Mouse (Mus musculus) myocyte (in vitro differentiated cells): ENCODE data around the gene Ehmt2. TPM values are rescaled to one million over a fixed set of nuclear protein-coding genes. Genes with fewer than 3 reads are reported as not detected.
A peak's percentile ranks its signal among the peaks of the same experiment; 100 is the strongest.

Experiments
- H3K27me3 ChIP-seq: one replicate; pipeline ENCODE4 v1.6.1; 2011; ENCODE audit not compliant: control insufficient read depth, insufficient read depth, insufficient read length
- H3K36me3 ChIP-seq: one replicate; pipeline ENCODE4 v1.6.1; 2011; ENCODE audit not compliant: control insufficient read depth, insufficient read depth
- H3K4me2 ChIP-seq: one replicate; pipeline ENCODE4 v1.6.1; 2011; ENCODE audit warnings: low read depth, control low read depth
- H3K4me3 ChIP-seq: one replicate; pipeline ENCODE4 v1.5.1; 2011; ENCODE audit warnings: mild to moderate bottlenecking, control low read depth, moderate library complexity
- H3K79me2 ChIP-seq: one replicate; pipeline ENCODE4 v1.6.1; 2011; ENCODE audit not compliant: control insufficient read depth, insufficient read depth
- H3ac ChIP-seq: one replicate; pipeline ENCODE4 v1.6.1; 2011; ENCODE audit not compliant: control insufficient read depth, insufficient read length
- CEBPB ChIP-seq: IDR thresholded peaks from 2 replicates; pipeline ENCODE4 v1.6.1; 2011; ENCODE audit warnings: mild to moderate bottlenecking, moderate library complexity; ENCODE audit not compliant: poor library complexity, insufficient read depth, severe bottlenecking
- E2F4 ChIP-seq: IDR thresholded peaks from one replicate; pipeline ENCODE4 v1.6.1; 2011; ENCODE audit warnings: mild to moderate bottlenecking, control low read depth, moderate library complexity; ENCODE audit not compliant: insufficient read depth
- MAX ChIP-seq: IDR thresholded peaks from one replicate; pipeline ENCODE4 v1.6.1; 2011; ENCODE audit warnings: low read depth, mild to moderate bottlenecking, control low read depth
- MYOD1 ChIP-seq, 3 experiments: IDR thresholded peaks; one replicate each; pipeline ENCODE4 v1.6.1; 2011; ENCODE audit warnings: control low read depth in 2 of 3, low read depth in 2 of 3, mild to moderate bottlenecking in 2 of 3, moderate library complexity in 1 of 3; ENCODE audit not compliant: insufficient read length in 2 of 3, control insufficient read depth in 1 of 3
- MYOG ChIP-seq, 3 experiments: IDR thresholded peaks; one replicate each; pipeline ENCODE4 v1.6.1; 2011; ENCODE audit warnings: control low read depth in 2 of 3, low read depth in 2 of 3, mild to moderate bottlenecking in 2 of 3; ENCODE audit not compliant: insufficient read length in 2 of 3, control insufficient read depth in 1 of 3, insufficient read depth in 1 of 3
- POLR2A ChIP-seq: IDR thresholded peaks from one replicate; pipeline ENCODE4 v1.6.1; 2011; ENCODE audit warnings: low read depth, mild to moderate bottlenecking, control low read depth, moderate library complexity; ENCODE audit not compliant: insufficient read length
- POLR2AphosphoS2 ChIP-seq: IDR thresholded peaks from one replicate; pipeline ENCODE4 v1.6.1; 2011; ENCODE audit warnings: low read depth, control low read depth; ENCODE audit not compliant: insufficient read length
- REST ChIP-seq: IDR thresholded peaks from one replicate; pipeline ENCODE4 v1.6.1; 2011; ENCODE audit warnings: mild to moderate bottlenecking, control low read depth, moderate library complexity; ENCODE audit not compliant: insufficient read depth, insufficient read length
- SRF ChIP-seq: IDR thresholded peaks from one replicate; pipeline ENCODE4 v1.6.1; 2011; ENCODE audit warnings: low read depth; ENCODE audit not compliant: control insufficient read depth, insufficient read length
- TCF12 ChIP-seq: IDR thresholded peaks from one replicate; pipeline ENCODE4 v1.6.1; 2011; ENCODE audit warnings: mild to moderate bottlenecking, control low read depth; ENCODE audit not compliant: poor library complexity, insufficient read depth, severe bottlenecking
- TCF3 ChIP-seq: IDR thresholded peaks from one replicate; pipeline ENCODE4 v1.6.1; 2011; ENCODE audit warnings: low read depth, control low read depth; ENCODE audit not compliant: insufficient read length
- USF1 ChIP-seq: IDR thresholded peaks from one replicate; pipeline ENCODE4 v1.6.1; 2011; ENCODE audit warnings: low read depth, mild to moderate bottlenecking, control low read depth, moderate library complexity
- polyA plus RNA-seq: library from polyadenylated mRNA; unstranded; fragments of >200 nt; fragmentation: generic; extraction: Trizol; gene quantifications from one replicate; pipeline ENCODE4 v1.2.1, GENCODE M21; 2012; ENCODE audit warnings: missing spikeins

Gene Ehmt2
- polyA plus RNA-seq, 1 experiment = 94.5 TPM

DNA sequence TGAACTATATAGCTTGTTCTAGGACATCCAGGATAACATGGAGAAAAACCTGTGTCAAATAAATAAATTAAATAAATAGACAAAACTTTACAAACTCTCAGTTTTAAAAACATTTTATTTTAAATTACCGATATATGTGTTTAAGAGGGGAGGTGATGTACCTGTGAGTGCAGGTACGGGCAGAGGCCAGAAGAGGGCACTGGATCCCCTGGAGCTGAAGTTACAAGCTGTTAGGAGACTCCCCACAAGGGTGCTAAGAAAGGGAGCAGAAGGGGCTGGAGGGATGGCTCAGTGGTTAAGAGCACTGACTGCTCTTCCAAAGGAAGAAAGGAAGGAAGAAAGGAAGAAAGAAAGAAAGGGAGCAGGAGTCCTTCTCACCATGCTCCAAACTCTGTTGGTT lies 6.9 kb upstream of the Ehmt2 start:
- no peak for TF ChIP-seq MYOG (IDR thresholded peaks at IDR 0.05; ENCODE audit: control insufficient read depth in 1 of 3, insufficient read depth in 1 of 3, insufficient read length in 2 of 3, low read depth in 2 of 3)
- no peak for TF ChIP-seq CEBPB
- no peak for TF ChIP-seq SRF
- no peak for TF ChIP-seq E2F4
- TF ChIP-seq MYOD1 (IDR thresholded peaks at IDR 0.05; ENCODE audit: control insufficient read depth in 1 of 3, insufficient read length in 2 of 3, low read depth in 2 of 3) = no peak
- no peak for TF ChIP-seq REST
- no peak for TF ChIP-seq POLR2A
- TF ChIP-seq POLR2AphosphoS2 = no peak
- no peak for TF ChIP-seq TCF3
- no peak for TF ChIP-seq TCF12
- no peak for TF ChIP-seq MAX
- no peak for TF ChIP-seq USF1
- no peak overlapping the region for H3K4me2 ChIP-seq
- no peak overlapping the region for H3K4me3 ChIP-seq
- no peaks in the 10 kb centered on the region for H3K27me3 ChIP-seq
- no peaks in the 10 kb centered on the region for H3K79me2 ChIP-seq
- no peaks in the 10 kb centered on the region for H3K36me3 ChIP-seq
- no peak overlapping the region for H3ac ChIP-seq

DNA sequence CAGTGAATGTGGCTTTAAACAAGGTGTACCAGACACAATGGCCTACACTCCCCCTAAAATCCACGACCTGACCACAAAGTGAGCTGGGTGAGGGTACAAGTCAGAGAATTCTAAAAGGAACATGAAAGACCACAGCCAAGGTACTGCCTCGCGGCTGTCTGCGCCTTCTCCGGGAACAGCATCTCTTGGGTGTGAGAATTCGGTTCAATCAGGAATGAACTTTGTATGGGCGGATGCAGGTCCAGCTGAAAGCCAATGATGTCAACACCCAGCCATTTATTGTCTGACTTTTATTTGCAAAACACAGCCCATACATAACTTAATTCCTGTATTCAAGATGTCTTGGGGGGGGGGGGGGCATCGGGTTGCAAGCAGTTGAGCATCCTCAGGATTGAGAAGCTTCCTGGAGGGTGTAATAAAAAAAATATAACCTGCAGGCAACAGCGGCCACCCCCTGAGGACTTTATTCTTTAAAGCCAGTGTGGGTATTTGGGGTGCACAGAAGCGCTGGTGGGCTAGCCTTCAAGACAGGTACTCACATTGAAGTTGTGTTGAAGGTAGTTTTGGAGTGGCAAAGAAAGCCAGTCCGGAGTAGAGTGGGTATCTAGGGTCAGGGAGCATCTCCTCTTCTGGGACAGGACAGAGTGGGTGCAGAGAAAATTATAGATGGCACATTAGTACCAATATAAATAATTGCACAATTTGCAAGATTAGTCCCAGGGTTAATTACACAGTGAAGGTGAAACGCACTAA lies 5.0 kb upstream of the Ehmt2 start:
- Histone ChIP-seq H3K79me2 (no peaks in the 10 kb centered on the region), H3ac (peak overlapping the region; percentile 48), H3K36me3 (no peaks in the 10 kb centered on the region), H3K27me3 (no peaks in the 10 kb centered on the region), H3K4me3 (peak overlapping the region; percentile 29), H3K4me2 (peak overlapping the region; percentile 66)
- TF ChIP-seq REST (no peak), MYOG (IDR thresholded peaks at IDR 0.05; ENCODE audit: control insufficient read depth in 1 of 3, insufficient read depth in 1 of 3, insufficient read length in 2 of 3, low read depth in 2 of 3) (no peak)

DNA sequence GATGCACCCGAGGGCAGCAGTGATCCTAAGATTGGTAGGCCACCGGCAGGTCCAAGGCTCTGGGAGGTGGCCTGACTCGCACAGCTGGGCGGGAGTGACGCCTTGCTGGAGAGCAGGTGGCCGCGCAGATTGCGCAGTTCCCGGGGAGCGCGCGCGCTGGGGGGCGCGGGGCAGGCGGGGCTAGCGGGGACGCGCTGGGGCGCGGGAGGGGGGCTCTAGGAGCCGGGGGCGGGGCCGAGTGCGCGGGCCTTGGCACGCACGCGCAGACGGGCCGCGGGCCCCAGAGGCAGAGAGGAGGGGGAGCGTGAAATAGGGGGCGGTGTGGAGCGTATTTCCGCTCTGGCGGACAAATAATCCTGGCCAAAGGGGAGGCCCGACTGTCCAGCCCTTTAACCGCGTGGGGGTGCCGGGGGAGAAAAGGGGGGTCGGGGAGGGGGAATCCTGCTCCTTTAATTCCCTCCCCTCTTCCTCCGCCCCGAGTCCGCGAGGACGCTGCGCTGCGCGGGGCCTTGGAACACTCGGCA lies 4.1 kb upstream of the Ehmt2 start:
- H3K4me3 ChIP-seq = peak overlapping the region; percentile 29
- H3K27me3 ChIP-seq = no peaks in the 10 kb centered on the region
- no peaks in the 10 kb centered on the region for H3K36me3 ChIP-seq
- no peak for TF ChIP-seq MAX
- peak; percentile 53 to 95 (median 90) for TF ChIP-seq MYOG (IDR thresholded peaks at IDR 0.05; ENCODE audit: control insufficient read depth in 1 of 3, insufficient read depth in 1 of 3, insufficient read length in 2 of 3, low read depth in 2 of 3)
- TF ChIP-seq MYOD1 (IDR thresholded peaks at IDR 0.05; ENCODE audit: control insufficient read depth in 1 of 3, insufficient read length in 2 of 3, low read depth in 2 of 3) = peak in 2 of 3 experiments; percentile 93 to 97
- TF ChIP-seq TCF3 = peak; percentile 57
- peak; percentile 54 for TF ChIP-seq TCF12
- peak; percentile 69 for TF ChIP-seq POLR2AphosphoS2
- no peak for TF ChIP-seq USF1
- peak; percentile 74 for TF ChIP-seq POLR2A
- H3K4me2 ChIP-seq = peak overlapping the region; percentile 66
- peaks cover 2% of the 10 kb centered on the region for H3K79me2 ChIP-seq
- H3ac ChIP-seq = peak overlapping the region; percentile 48

DNA sequence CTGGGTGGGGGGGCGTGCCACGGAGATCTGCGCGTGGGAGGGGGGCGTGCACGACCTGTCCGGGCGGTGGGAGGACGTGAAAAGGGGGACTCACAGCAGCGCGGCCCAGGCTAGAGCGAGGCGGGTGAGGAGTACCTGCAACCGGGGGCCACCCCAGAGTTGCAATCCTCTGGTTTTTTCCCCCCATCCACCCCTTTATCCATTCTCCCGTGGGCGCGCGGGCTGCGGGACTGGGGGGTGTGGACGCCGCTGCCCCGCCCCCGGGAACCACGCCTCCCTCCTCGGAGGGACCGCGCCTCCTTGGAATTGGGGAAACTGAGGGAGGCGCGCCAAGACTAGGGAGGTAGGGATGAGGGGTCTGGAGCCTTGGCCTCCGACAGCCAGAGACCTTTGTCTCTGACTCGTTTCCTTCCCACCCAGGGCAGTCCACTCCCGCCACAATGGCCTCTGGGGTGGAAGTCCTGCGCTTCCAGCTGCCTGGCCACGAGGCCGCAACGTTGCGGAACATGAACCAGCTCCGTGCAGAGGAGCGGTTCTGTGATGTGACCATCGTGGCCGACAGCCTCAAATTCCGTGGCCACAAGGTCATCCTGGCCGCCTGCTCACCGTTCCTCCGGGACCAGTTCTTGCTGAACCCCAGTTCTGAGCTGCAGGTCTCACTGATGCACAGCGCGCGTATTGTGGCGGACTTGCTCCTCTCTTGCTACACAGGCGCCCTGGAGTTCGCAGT lies 3.3 kb upstream of the Ehmt2 start:
- Histone ChIP-seq H3K27me3 (no peaks in the 10 kb centered on the region), H3K79me2 (peaks cover 10% of the 10 kb centered on the region), H3K4me2 (peak overlapping the region; percentile 65), H3ac (peak overlapping the region; percentile 48), H3K4me3 (peak overlapping the region; percentile 29), H3K36me3 (no peaks in the 10 kb centered on the region)
- TF ChIP-seq CEBPB (no peak), MAX (no peak), TCF12 (no peak), POLR2AphosphoS2 (peak; percentile 8), REST (no peak), SRF (no peak), TCF3 (no peak), POLR2A (peak; percentile 10), MYOG (IDR thresholded peaks at IDR 0.05; ENCODE audit: control insufficient read depth in 1 of 3, insufficient read depth in 1 of 3, insufficient read length in 2 of 3, low read depth in 2 of 3) (no peak), USF1 (no peak), E2F4 (no peak), MYOD1 (IDR thresholded peaks at IDR 0.05; ENCODE audit: control insufficient read depth in 1 of 3, insufficient read length in 2 of 3, low read depth in 2 of 3) (peak in 2 of 3 experiments; percentile 3 to 12)

DNA sequence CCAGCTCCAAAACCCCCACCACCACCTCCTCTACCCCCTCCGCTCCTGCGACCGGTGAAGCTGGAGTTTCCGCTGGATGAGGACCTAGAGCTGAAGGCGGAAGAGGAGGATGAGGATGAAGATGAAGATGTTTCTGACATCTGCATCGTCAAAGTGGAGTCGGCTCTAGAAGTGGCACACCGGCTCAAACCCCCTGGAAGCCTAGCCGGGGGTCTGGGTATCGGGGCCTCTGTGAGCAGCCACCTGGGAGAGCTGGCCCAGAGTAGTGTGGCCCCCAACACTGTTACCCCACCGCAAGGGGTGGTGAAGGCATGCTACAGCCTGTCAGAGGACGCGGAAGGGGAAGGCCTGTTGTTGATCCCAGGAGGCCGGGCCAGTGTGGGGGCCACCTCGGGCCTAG lies 2.5 kb upstream of the Ehmt2 start:
- peak overlapping the region; percentile 48 for H3ac ChIP-seq
- H3K4me3 ChIP-seq = peak overlapping the region; percentile 29
- TF ChIP-seq MYOD1 (IDR thresholded peaks at IDR 0.05; ENCODE audit: control insufficient read depth in 1 of 3, insufficient read length in 2 of 3, low read depth in 2 of 3) = no peak
- no peak for TF ChIP-seq REST
- no peak for TF ChIP-seq MAX
- TF ChIP-seq POLR2AphosphoS2 = no peak
- TF ChIP-seq SRF = no peak
- TF ChIP-seq E2F4 = no peak
- H3K36me3 ChIP-seq = no peaks in the 10 kb centered on the region
- H3K27me3 ChIP-seq = no peaks in the 10 kb centered on the region
- peaks cover 18% of the 10 kb centered on the region for H3K79me2 ChIP-seq
- H3K4me2 ChIP-seq = no peak overlapping the region
